Mouse (Mus musculus) neutrophil, adult 59 days (primary cell): ENCODE data around the gene Gm16867. TPM values are rescaled to one million over a fixed set of nuclear protein-coding genes. Genes with fewer than 3 reads are reported as not detected.

Source experiments
- total RNA-seq, 2 experiments: library from RNA; stranded (reverse); gene quantifications; 1 replicate in 1 of 2; 2 replicates in 1 of 2; pipeline ENCODE4 v1.2.4; 2023

Gene Gm16867
- total RNA-seq = 10 to 100 TPM in 1 of 2 experiments, 1 to 10 TPM in 1; 6.2 to 11.4 TPM

DNA sequence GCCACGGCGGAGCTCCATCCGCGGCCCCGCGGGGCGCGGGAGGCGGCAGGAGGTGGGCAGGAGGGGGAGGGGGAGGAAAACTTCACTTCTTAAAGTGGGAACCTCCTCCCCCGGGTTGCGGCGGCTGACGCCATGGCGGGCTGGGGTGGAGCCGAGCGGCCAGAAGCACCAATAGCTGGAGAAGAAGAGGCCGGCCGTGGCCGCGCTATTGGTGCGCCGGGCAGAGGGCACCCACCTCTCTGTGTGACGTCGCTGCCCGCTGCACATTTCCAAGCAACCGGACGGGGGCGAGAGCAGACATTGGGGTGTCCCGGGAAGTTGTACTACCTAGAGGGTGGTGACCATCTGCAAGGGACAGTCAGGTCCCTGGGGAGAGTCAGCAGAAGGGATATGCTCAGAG, at the start of gene Gm16867:
TSS of gene Gm16867 (minus strand) at position 189 of the 400 bp plus-strand sequence.

DNA sequence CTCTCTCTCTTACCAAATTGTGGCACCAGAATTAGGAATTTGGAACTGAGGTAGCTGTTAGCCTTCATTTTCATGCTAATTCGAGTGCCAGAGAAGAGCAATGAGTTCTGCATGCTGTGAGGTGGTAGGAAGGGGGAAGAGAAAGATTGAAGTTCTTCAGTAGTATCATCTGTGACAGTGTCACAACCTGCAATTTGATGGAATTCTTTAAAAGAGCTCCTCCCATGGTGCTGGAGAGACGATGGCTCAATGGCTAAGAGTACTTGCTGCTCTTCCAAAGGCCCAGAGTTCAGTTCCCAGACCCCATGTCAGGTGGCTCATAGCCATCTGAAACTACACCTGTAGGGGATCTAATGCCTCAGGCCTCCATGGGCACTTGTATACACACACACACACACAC, 9.3 kb upstream of the Gm16867 start, which contains the start of gene Gm27179:
TSS of gene Gm27179 (minus strand) at position 101 of the 400 bp plus-strand sequence.

Other genes with a start within 250 kb of the Gm16867 start
- not detected for gene Synb, start 209.1 kb downstream of the Gm16867 start, total RNA-seq
- gene Gm27179, start 9.2 kb upstream of the Gm16867 start, total RNA-seq = not detected
- gene Entpd4b, start 52.1 kb upstream of the Gm16867 start, total RNA-seq = 1 to 10 TPM; 2.3 to 2.9 TPM